Mouse (Mus musculus) cortical plate, adult 2 months (tissue): ENCODE results near the gene Zdhhc19. TPM values are rescaled to one million over a fixed set of nuclear protein-coding genes. Genes with fewer than 3 reads are reported as not detected.
"Not testable (repeated sequence)": the region's sequence is repeated elsewhere in the genome, so short reads cannot be mapped to it uniquely, and the experiment has no call there.

ENCODE experiments used
- H3K27ac ChIP-seq: fragments of 200-500 bp; 2 replicates; pipeline ENCODE4 v1.5.1; 2012; ENCODE audit warnings: low read length, control low read depth, inconsistent platforms; ENCODE audit not compliant: insufficient read depth
- H3K4me1 ChIP-seq: fragments of 200-500 bp; 2 replicates; pipeline ENCODE4 v1.6.1; 2011; ENCODE audit warnings: low read length; ENCODE audit not compliant: control insufficient read depth, insufficient read depth
- H3K4me3 ChIP-seq: fragments of 200-500 bp; 2 replicates; pipeline ENCODE4 v1.5.1; 2011; ENCODE audit warnings: mild to moderate bottlenecking, low read length, control low read depth; ENCODE audit not compliant: insufficient read depth
- CTCF ChIP-seq: fragments of 200-500 bp; IDR thresholded peaks from 2 replicates; pipeline ENCODE4 v1.5.1; 2011; ENCODE audit warnings: mild to moderate bottlenecking, control low read depth, low read length; ENCODE audit not compliant: insufficient read depth; ENCODE audit errors: extremely low read depth
- POLR2A ChIP-seq: fragments of 200-500 bp; IDR thresholded peaks from 2 replicates; pipeline ENCODE4 v1.6.1; 2011; ENCODE audit warnings: mild to moderate bottlenecking, low read length, control low read depth; ENCODE audit not compliant: insufficient read depth; ENCODE audit errors: extremely low read depth
- polyA plus RNA-seq: library from polyadenylated mRNA; depleted of rRNA; stranded (reverse); fragments of >200 nt; gene quantifications from 2 replicates; pipeline ENCODE4 v1.2.3, GENCODE M21; 2012

Zdhhc19 gene
- polyA plus RNA-seq, 1 experiment = not detected

- TF ChIP-seq CTCF (no peak), POLR2A (no peak)
- no peak overlapping the region for H3K4me3 ChIP-seq
- no peak overlapping the region for H3K27ac ChIP-seq
- H3K4me1 ChIP-seq = no peaks in the 10 kb centered on the region
These were observed 11.6 kb upstream of the Zdhhc19 start for GRCm38 (mm10) chr16:32484431-32484871.

- H3K27ac ChIP-seq = no peak overlapping the region
- TF ChIP-seq POLR2A (no peak), CTCF (no peak)
- H3K4me3 ChIP-seq = no peak overlapping the region
- H3K4me1 ChIP-seq = no peaks in the 10 kb centered on the region
These were observed 10.9 kb upstream of the Zdhhc19 start for GRCm38 (mm10) chr16:32485209-32485608.

- TF ChIP-seq POLR2A (no peak), CTCF (no peak)
- Histone ChIP-seq H3K27ac (no peak overlapping the region), H3K4me3 (no peak overlapping the region), H3K4me1 (no peaks in the 10 kb centered on the region)
These were observed 10.0 kb upstream of the Zdhhc19 start for GRCm38 (mm10) chr16:32486046-32486445.

GRCm38 (mm10) chr16:32487234-32488111, 8.6 kb upstream of the Zdhhc19 start, which contains the start of gene Slc51a:
Gene Slc51a, minus strand, starts transcription at chr16:32487879.
- Histone ChIP-seq H3K27ac (no peak within 1 kb of the TSS), H3K4me1 (no peaks in the 10 kb centered on the region), H3K4me3 (no peak within 1 kb of the TSS)
- TF ChIP-seq CTCF (no peak), POLR2A (no peak)

GRCm38 (mm10) chr16:32488939-32489338, 7.1 kb upstream of the Zdhhc19 start:
- Histone ChIP-seq H3K4me3 (no peak overlapping the region), H3K27ac (no peak overlapping the region), H3K4me1 (no peaks in the 10 kb centered on the region)
- no peak for TF ChIP-seq POLR2A
- no peak for TF ChIP-seq CTCF

- not testable (repeated sequence) for H3K4me1 ChIP-seq, H3K27ac ChIP-seq, H3K4me3 ChIP-seq
These were observed 1.7 kb upstream of the Zdhhc19 start for GRCm38 (mm10) chr16:32494371-32494770.

- Histone ChIP-seq H3K4me1 (no peaks in the 10 kb centered on the region), H3K4me3 (no peak overlapping the region; the same call in 1 of the 2 replicates), H3K27ac (no peak overlapping the region)
- no peak for TF ChIP-seq POLR2A
- no peak for TF ChIP-seq CTCF
These were observed 2.9 kb downstream of the Zdhhc19 start for GRCm38 (mm10) chr16:32498996-32499395.

GRCm38 (mm10) chr16:32499430-32500037, 3.5 kb downstream of the Zdhhc19 start:
- Histone ChIP-seq H3K4me1 (no peaks in the 10 kb centered on the region), H3K4me3 (peak overlapping the region; percentile 26; the same call in 1 of the 2 replicates), H3K27ac (no peak overlapping the region)
- TF ChIP-seq CTCF (peak; percentile 91), POLR2A (0 out of 2 replicates have a peak, but pooled peaks have one; percentile 15)

GRCm38 (mm10) chr16:32501459-32501858, 5.4 kb downstream of the Zdhhc19 start:
- TF ChIP-seq CTCF (no peak), POLR2A (no peak)
- H3K4me1 ChIP-seq = no peaks in the 10 kb centered on the region
- H3K27ac ChIP-seq = no peak overlapping the region
- H3K4me3 ChIP-seq = no peak overlapping the region
